ENCODE assay signal across 29 mouse cellular contexts in the genomic region with DNA sequence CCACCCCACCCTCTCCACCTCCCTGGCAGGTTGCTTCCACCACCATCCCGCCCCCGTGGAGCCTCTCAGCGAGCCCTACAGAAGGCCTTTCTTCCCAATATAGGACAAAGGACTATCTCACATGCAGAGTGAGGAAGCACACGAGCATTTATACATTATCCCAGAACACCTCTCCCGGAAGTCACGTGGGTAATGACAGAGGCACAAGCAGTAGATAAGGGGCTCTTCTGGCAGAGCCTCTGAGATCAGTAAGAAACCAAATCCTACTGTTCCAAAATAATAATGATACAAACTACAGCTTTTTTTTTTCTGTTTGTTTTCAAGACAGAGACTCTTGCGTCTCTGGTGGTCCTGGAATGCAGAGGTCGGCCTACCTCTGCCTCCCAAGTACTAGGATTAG. TPM values are rescaled to one million over a fixed set of nuclear protein-coding genes. Genes with fewer than 3 reads are reported as not detected.
A peak's percentile ranks its signal among the peaks of the same experiment; 100 is the strongest.
DNase-seq lines count a peak whose midpoint lies in the region; ATAC-seq and TF ChIP-seq lines count a peak whose summit lies in the region.
"Had no signal": no experiment of that assay in that cellular context is flagged by ENCODE, and none has a peak within 500 bp of the region (broad histone marks: within the 10 kb centered on the region; RNA-seq: fewer than 3 reads in every experiment).

No protein-coding gene starts in this region.

- no peaks in the 10 kb centered on the region for H3K27me3 ChIP-seq in heart, embryonic 12.5 days (replicated peaks)
- no peaks in the 10 kb centered on the region for H3K27me3 ChIP-seq in heart, embryonic 15.5 days
- H3K27me3 ChIP-seq in heart, embryonic 11.5 days (ENCODE audit: control insufficient read depth, insufficient read depth, low read length), result no peaks in the 10 kb centered on the region
- H3K27me3 ChIP-seq in MEL (ENCODE audit: control insufficient read depth in 1 of 2, insufficient read depth in 2 of 2, low read length in 2 of 2), result no peaks in the 10 kb centered on the region
- H3K27me3 ChIP-seq: CH12.LX; embryonic facial prominence, embryonic 13.5 days; embryonic facial prominence, embryonic 15.5 days; forebrain, embryonic 12.5 days; Patski had no signal

- no peak for ATAC-seq in heart, embryonic 12.5 days (ENCODE audit: insufficient number of reproducible peaks, low FRiP score)
- ATAC-seq in heart, embryonic 15.5 days (replicated peaks; ENCODE audit: insufficient number of reproducible peaks, insufficient read depth, low FRiP score, low read depth), result no peak
- ATAC-seq in heart, embryonic 11.5 days (replicated peaks; ENCODE audit: insufficient number of reproducible peaks, low FRiP score, low TSS enrichment), result no peak
- ATAC-seq: activated CD4-positive, CD25-positive, alpha-beta regulatory T cell, adult 4 months; CD4-positive, CD25-positive, alpha-beta regulatory T cell, adult 4 months; forebrain, embryonic 14.5 days; forebrain, embryonic 16.5 days; Patski had no signal

- TF ChIP-seq EP300 in MEL (IDR thresholded peaks at IDR 0.05; ENCODE audit: low read depth in 1 of 2, low read length in 2 of 2), result peak; percentile 36 to 58; a peak in 3 of 4 replicates

- peaks cover 55% of the 10 kb centered on the region for H3K36me3 ChIP-seq in heart, embryonic 12.5 days
- peaks cover 37% of the 10 kb centered on the region for H3K36me3 ChIP-seq in heart, embryonic 15.5 days
- H3K36me3 ChIP-seq in heart, embryonic 11.5 days (ENCODE audit: control insufficient read depth, insufficient read depth, low read length), result peaks cover 17% of the 10 kb centered on the region
- peaks cover 0 to 14% of the 10 kb centered on the region in 2 experiments; a peak in 2 of 4 replicates for H3K36me3 ChIP-seq in MEL (ENCODE audit: control insufficient read depth in 1 of 2, insufficient read depth in 2 of 2, low read length in 2 of 2)
- H3K36me3 ChIP-seq: G1E had no signal

- no peaks in the 10 kb centered on the region for H3K79me2 ChIP-seq in MEL (ENCODE audit: control insufficient read depth, insufficient read depth, low read length, poor library complexity)

- no peak overlapping the region for H3K4me3 ChIP-seq in heart, embryonic 12.5 days
- no peak overlapping the region for H3K4me3 ChIP-seq in heart, embryonic 15.5 days
- H3K4me3 ChIP-seq in heart, embryonic 11.5 days (ENCODE audit: low read depth, low read length), result no peak overlapping the region
- H3K4me3 ChIP-seq in MEL (ENCODE audit: control insufficient read depth in 1 of 2, insufficient read depth in 1 of 2, low read depth in 2 of 2, low read length in 2 of 2), result peak overlapping the region; percentile 12 to 29; a peak in 3 of 4 replicates
- H3K4me3 ChIP-seq: embryonic facial prominence, embryonic 13.5 days; embryonic facial prominence, embryonic 15.5 days; erythroblast, embryonic 14.5 days; forebrain, embryonic 10.5 days; forebrain, embryonic 12.5 days had no signal

- DNase-seq in heart, adult 11 months, result no peak
- DNase-seq in MEL (ENCODE audit: low read depth, low spot score), result peak; percentile 85
- no peak for DNase-seq in c-Kit-positive CD71-positive TER-119-positive erythroid progenitor cells, embryonic 14.5 days (ENCODE audit: low spot score)
- DNase-seq: adrenal gland, adult 8-10 months; adrenal gland, postnatal 14 days; adrenal gland, postnatal 36 days; B cell, adult 2 months; cerebellum, adult 11 months; cerebellum, adult 18-20 months; cerebellum, adult 8-10 months; cerebellum, adult 9-11 months; cerebellum, postnatal 14 days; cerebellum, postnatal 36 days; embryo, embryonic 11 days had no signal

- H3K4me2 ChIP-seq in heart, embryonic 12.5 days, result no peak overlapping the region
- no peak overlapping the region for H3K4me2 ChIP-seq in heart, embryonic 15.5 days
- H3K4me2 ChIP-seq in heart, embryonic 11.5 days, result no peak overlapping the region
- H3K4me2 ChIP-seq: embryonic facial prominence, embryonic 13.5 days; embryonic facial prominence, embryonic 15.5 days; forebrain, embryonic 12.5 days had no signal

- peak in 1 of 2 experiments; percentile 62; a peak in 2 of 4 replicates for TF ChIP-seq POLR2A in MEL (IDR thresholded peaks at IDR 0.05; ENCODE audit: control insufficient read depth in 1 of 2, insufficient read depth in 1 of 2, low read depth in 1 of 2, low read length in 2 of 2, poor library complexity in 1 of 2)

- no peak for TF ChIP-seq RAD21 in MEL (IDR thresholded peaks at IDR 0.05; ENCODE audit: low read depth, low read length)

- TF ChIP-seq CTCF in MEL (IDR thresholded peaks at IDR 0.05 in 2 of 3, conservative IDR thresholded peaks at IDR 0.05 in 1 of 3; ENCODE audit: control insufficient read depth in 1 of 3, insufficient read depth in 1 of 3, low read depth in 2 of 3, low read length in 3 of 3, poor library complexity in 1 of 3, severe bottlenecking in 1 of 3), result no peak

- H3K9me3 ChIP-seq in heart, embryonic 12.5 days (replicated peaks), result no peaks in the 10 kb centered on the region
- no peaks in the 10 kb centered on the region for H3K9me3 ChIP-seq in heart, embryonic 15.5 days (replicated peaks)
- no peaks in the 10 kb centered on the region for H3K9me3 ChIP-seq in heart, embryonic 11.5 days (replicated peaks; ENCODE audit: control insufficient read depth, low read length)
- H3K9me3 ChIP-seq in MEL (replicated peaks; ENCODE audit: insufficient read depth, low read length), result no peaks in the 10 kb centered on the region
- H3K9me3 ChIP-seq: embryonic facial prominence, embryonic 13.5 days; embryonic facial prominence, embryonic 15.5 days; forebrain, embryonic 10.5 days; forebrain, embryonic 12.5 days; G1E had no signal

- 57% methylated on average over 8 of the region's 8 CpGs for WGBS in heart, embryonic 12.5 days
- WGBS in heart, embryonic 15.5 days, result 57% methylated on average over 8 of the region's 8 CpGs
- WGBS in heart, embryonic 11.5 days (ENCODE audit: insufficient replicate concordance), result 68% methylated on average over 8 of the region's 8 CpGs

- H3K9ac ChIP-seq in heart, embryonic 12.5 days, result no peak overlapping the region
- no peak overlapping the region for H3K9ac ChIP-seq in heart, embryonic 15.5 days
- H3K9ac ChIP-seq in heart, embryonic 11.5 days (ENCODE audit: low read depth, low read length), result no peak overlapping the region
- peak overlapping the region; percentile 16 for H3K9ac ChIP-seq in MEL (ENCODE audit: control insufficient read depth, low read depth, low read length, poor library complexity, severe bottlenecking)
- H3K9ac ChIP-seq: embryonic facial prominence, embryonic 13.5 days; embryonic facial prominence, embryonic 15.5 days; forebrain, embryonic 12.5 days had no signal

- H3K27ac ChIP-seq in heart, embryonic 12.5 days (ENCODE audit: poor library complexity, severe bottlenecking), result peak overlapping the region; percentile 20; the same call in 1 of the 2 replicates
- 0 out of 2 replicates have a peak overlapping the region, but pooled peaks have one; percentile 0 for H3K27ac ChIP-seq in heart, embryonic 15.5 days
- no peak overlapping the region for H3K27ac ChIP-seq in heart, embryonic 11.5 days (ENCODE audit: low read depth, low read length)
- H3K27ac ChIP-seq in MEL (ENCODE audit: control insufficient read depth, low read depth, low read length), result peak overlapping the region; percentile 10; the same call in 1 of the 2 replicates
- H3K27ac ChIP-seq: embryonic facial prominence, embryonic 13.5 days; embryonic facial prominence, embryonic 15.5 days; forebrain, embryonic 10.5 days; forebrain, embryonic 12.5 days had no signal

- H3K4me1 ChIP-seq in heart, embryonic 12.5 days (replicated peaks), result peaks cover 60% of the 10 kb centered on the region
- H3K4me1 ChIP-seq in heart, embryonic 15.5 days (replicated peaks), result peaks cover 52% of the 10 kb centered on the region
- H3K4me1 ChIP-seq in heart, embryonic 11.5 days (ENCODE audit: control insufficient read depth, insufficient read depth, low read length), result peaks cover 42% of the 10 kb centered on the region
- H3K4me1 ChIP-seq in MEL (ENCODE audit: control insufficient read depth in 1 of 2, insufficient read depth in 2 of 2, low read length in 2 of 2), result peaks cover 10 to 17% of the 10 kb centered on the region in 2 experiments

TF ChIP-seq in MEL, 35 proteins besides CTCF, POLR2A, EP300 and RAD21 (continues in another document):
- TF ChIP-seq MYC (IDR thresholded peaks at IDR 0.05; ENCODE audit: low read depth, low read length), result peak; percentile 76
- TF ChIP-seq GATA1 (IDR thresholded peaks at IDR 0.05; ENCODE audit: low read depth, low read length), result peak; percentile 95
- TF ChIP-seq ZNF384 (IDR thresholded peaks at IDR 0.05; ENCODE audit: low read depth, low read length), result peak; percentile 61
- peak; percentile 92 for TF ChIP-seq MAX (IDR thresholded peaks at IDR 0.05; ENCODE audit: low read length)
- no peak for TF ChIP-seq MEF2A (IDR thresholded peaks at IDR 0.05; ENCODE audit: extremely low read depth, insufficient replicate concordance, low read depth, low read length, poor library complexity, severe bottlenecking)
- peak; percentile 70; the same call in 1 of the 2 replicates for TF ChIP-seq ELF1 (IDR thresholded peaks at IDR 0.05; ENCODE audit: low read depth, low read length)
- TF ChIP-seq TAL1 (IDR thresholded peaks at IDR 0.05; ENCODE audit: low read length), result no peak
- no peak for TF ChIP-seq ZMIZ1 (IDR thresholded peaks at IDR 0.05; ENCODE audit: low read depth, low read length)
- TF ChIP-seq CHD2 (IDR thresholded peaks at IDR 0.05; ENCODE audit: low read length), result no peak
- TF ChIP-seq RCOR1 (IDR thresholded peaks at IDR 0.05; ENCODE audit: low read depth, low read length), result peak; percentile 25; the same call in 1 of the 2 replicates
- TF ChIP-seq ETS1 (IDR thresholded peaks at IDR 0.05; ENCODE audit: low read depth, low read length), result peak; percentile 53
- no peak for TF ChIP-seq GABPA (IDR thresholded peaks at IDR 0.05; ENCODE audit: low read depth, low read length)
- TF ChIP-seq BHLHE40 (IDR thresholded peaks at IDR 0.05; ENCODE audit: borderline replicate concordance, low read depth, low read length), result peak; percentile 93
- TF ChIP-seq TBP (IDR thresholded peaks at IDR 0.05; ENCODE audit: low read depth, low read length), result peak; percentile 71
- no peak for TF ChIP-seq UBTF (IDR thresholded peaks at IDR 0.05; ENCODE audit: borderline replicate concordance, insufficient read depth, low read depth, low read length)
- peak; percentile 57; the same call in 1 of the 2 replicates for TF ChIP-seq HCFC1 (IDR thresholded peaks at IDR 0.05; ENCODE audit: low read depth, low read length)
- TF ChIP-seq ZKSCAN1 (IDR thresholded peaks at IDR 0.05; ENCODE audit: low read depth, low read length), result no peak
- no peak for TF ChIP-seq POLR2AphosphoS2 (IDR thresholded peaks at IDR 0.05; ENCODE audit: low read length)

RNA-seq across cellular contexts. Expression of gene Ypel2, which starts 51.6 kb away (rescaled TPM):
- polyA plus RNA-seq in heart, embryonic 12.5 days (2016; fragmentation: Nextera tagmentation; extraction: Ambion mirVana), result 24.0 and 25.8 TPM in 2 replicates
- polyA plus RNA-seq in heart, embryonic 15.5 days (2015; fragmentation: Nextera tagmentation; extraction: Ambion mirVana), result 20.8 and 23.1 TPM in 2 replicates
- polyA plus RNA-seq in heart, embryonic 11.5 days (2014; fragmentation: Nextera tagmentation; extraction: Ambion mirVana), result 16.8 and 23.9 TPM in 2 replicates
- 0.23 and 0.33 TPM in 2 replicates for total RNA-seq in MEL (2012; rRNA removed)
- polyA plus RNA-seq in MEL (2012; ENCODE audit: insufficient read depth in 1 of 2, insufficient read length in 2 of 2, low read depth in 1 of 2, low replicate concordance in 2 of 2, missing spikeins in 1 of 2), result under 1 TPM in 1 of 2 experiments, not detected in 1; 0.52 TPM

Comparison
In these comparisons a context has a peak if more than half of its experiments do, and no peak if none do; other contexts are left out.
1. H3K4me3 ChIP-seq: peak in MEL (2 of 2); none in heart, embryonic 12.5 days (single experiment), heart, embryonic 15.5 days (single experiment) and heart, embryonic 11.5 days (single experiment).
2. RNA of gene Ypel2, which starts 51.6 kb away (polyA plus RNA-seq): 24.0 to 25.8 TPM in heart, embryonic 12.5 days, 20.8 to 23.1 TPM in heart, embryonic 15.5 days and 16.8 to 23.9 TPM in heart, embryonic 11.5 days; 0.52 TPM in MEL; every median in the first group is over 10 times any median in the second.